Mouse (Mus musculus): ENCODE results near the gene Hat1. TPM values are rescaled to one million over a fixed set of nuclear protein-coding genes. Genes with fewer than 3 reads are reported as not detected.

Hat1 gene
- polyA plus RNA-seq, 1 experiment from 2014 or later: 56.1 TPM

GRCm38 (mm10) chr2:71451761-71452160 lies 63.0 kb downstream of the Hat1 start:
- Histone ChIP-seq H3K9me3 (ENCODE audit: control insufficient read depth, low read length) (no peaks in the 10 kb centered on the region), H3K4me1 (ENCODE audit: control insufficient read depth, insufficient read depth, low read length) (0 out of 2 replicates have a peak, but pooled peaks cover 8% of the 10 kb centered on the region), H3K36me3 (ENCODE audit: control insufficient read depth, insufficient read depth, low read length) (no peaks in the 10 kb centered on the region), H3K27ac (replicated peaks; ENCODE audit: low read depth, low read length) (no peak overlapping the region), H3K27me3 (ENCODE audit: control insufficient read depth, insufficient read depth, low read length) (no peaks in the 10 kb centered on the region), H3K9ac (replicated peaks; ENCODE audit: low read length) (no peak overlapping the region), H3K4me3 (replicated peaks; ENCODE audit: low read depth, low read length) (no peak overlapping the region), H3K4me2 (ENCODE audit: low read length) (no peak overlapping the region)
- WGBS: 65% methylated on average over 5 of the region's 5 CpGs
- DNase-seq: no peak
- ATAC-seq (ENCODE audit: low FRiP score, low TSS enrichment): no peak

GRCm38 (mm10) chr2:71453161-71453916 lies 64.6 kb downstream of the Hat1 start, which contains the start of gene Metap1d:
Gene Metap1d (plus strand): TSS chr2:71453276.
- Histone ChIP-seq H3K36me3 (ENCODE audit: control insufficient read depth, insufficient read depth, low read length) (no peaks in the 10 kb centered on the region), H3K9me3 (ENCODE audit: control insufficient read depth, low read length) (no peaks in the 10 kb centered on the region), H3K27ac (replicated peaks; ENCODE audit: low read depth, low read length) (peak within 1 kb of the TSS; percentile 52; the same call in 1 of the 2 replicates), H3K4me1 (ENCODE audit: control insufficient read depth, insufficient read depth, low read length) (0 out of 2 replicates have a peak, but pooled peaks cover 8% of the 10 kb centered on the region), H3K4me2 (ENCODE audit: low read length) (peak within 1 kb of the TSS; percentile 79), H3K4me3 (replicated peaks; ENCODE audit: low read depth, low read length) (peak within 1 kb of the TSS; percentile 63), H3K27me3 (ENCODE audit: control insufficient read depth, insufficient read depth, low read length) (no peaks in the 10 kb centered on the region), H3K9ac (replicated peaks; ENCODE audit: low read length) (peak within 1 kb of the TSS; percentile 58)
- ATAC-seq (ENCODE audit: low FRiP score, low TSS enrichment): peak; percentile 96
- DNase-seq: peak; percentile 99
- WGBS: under 1% methylated on average over 61 of the region's 61 CpGs

- no peak for ATAC-seq (ENCODE audit: low FRiP score, low TSS enrichment)
- no peaks in the 10 kb centered on the region for H3K27me3 ChIP-seq (ENCODE audit: control insufficient read depth, insufficient read depth, low read length)
- peak overlapping the region; percentile 58; the same call in 1 of the 2 replicates for H3K9ac ChIP-seq (replicated peaks; ENCODE audit: low read length)
- WGBS: 39% methylated on average over 4 of the region's 4 CpGs
- peak overlapping the region; percentile 79 for H3K4me2 ChIP-seq (ENCODE audit: low read length)
- no peaks in the 10 kb centered on the region for H3K36me3 ChIP-seq (ENCODE audit: control insufficient read depth, insufficient read depth, low read length)
- no peak for DNase-seq
- H3K4me1 ChIP-seq (ENCODE audit: control insufficient read depth, insufficient read depth, low read length): 0 out of 2 replicates have a peak, but pooled peaks cover 8% of the 10 kb centered on the region
- H3K4me3 ChIP-seq (replicated peaks; ENCODE audit: low read depth, low read length): peak overlapping the region; percentile 63
- H3K9me3 ChIP-seq (ENCODE audit: control insufficient read depth, low read length): no peaks in the 10 kb centered on the region
- no peak overlapping the region for H3K27ac ChIP-seq (replicated peaks; ENCODE audit: low read depth, low read length)
Measured at GRCm38 (mm10) chr2:71453917-71454260, 65.1 kb downstream of the Hat1 start.

GRCm38 (mm10) chr2:71458624-71459023 lies 69.9 kb downstream of the Hat1 start:
- DNase-seq (no peak), ATAC-seq (ENCODE audit: low FRiP score, low TSS enrichment) (no peak)
- no peak overlapping the region for H3K27ac ChIP-seq (replicated peaks; ENCODE audit: low read depth, low read length)
- H3K9me3 ChIP-seq (ENCODE audit: control insufficient read depth, low read length): no peaks in the 10 kb centered on the region
- no peak overlapping the region for H3K4me2 ChIP-seq (ENCODE audit: low read length)
- no peaks in the 10 kb centered on the region for H3K27me3 ChIP-seq (ENCODE audit: control insufficient read depth, insufficient read depth, low read length)
- no peak overlapping the region for H3K4me3 ChIP-seq (replicated peaks; ENCODE audit: low read depth, low read length)
- no peaks in the 10 kb centered on the region for H3K36me3 ChIP-seq (ENCODE audit: control insufficient read depth, insufficient read depth, low read length)
- no peak overlapping the region for H3K9ac ChIP-seq (replicated peaks; ENCODE audit: low read length)
- 67% methylated on average over 13 of the region's 13 CpGs for WGBS
- 0 out of 2 replicates have a peak, but pooled peaks cover 4% of the 10 kb centered on the region for H3K4me1 ChIP-seq (ENCODE audit: control insufficient read depth, insufficient read depth, low read length)

GRCm38 (mm10) chr2:71459659-71460058 lies 70.9 kb downstream of the Hat1 start:
- ATAC-seq (ENCODE audit: low FRiP score, low TSS enrichment) (no peak), DNase-seq (no peak)
- Histone ChIP-seq H3K9me3 (ENCODE audit: control insufficient read depth, low read length) (no peaks in the 10 kb centered on the region), H3K4me3 (replicated peaks; ENCODE audit: low read depth, low read length) (no peak overlapping the region), H3K27ac (replicated peaks; ENCODE audit: low read depth, low read length) (no peak overlapping the region), H3K4me2 (ENCODE audit: low read length) (no peak overlapping the region), H3K27me3 (ENCODE audit: control insufficient read depth, insufficient read depth, low read length) (no peaks in the 10 kb centered on the region), H3K9ac (replicated peaks; ENCODE audit: low read length) (no peak overlapping the region), H3K4me1 (ENCODE audit: control insufficient read depth, insufficient read depth, low read length) (no peaks in the 10 kb centered on the region), H3K36me3 (ENCODE audit: control insufficient read depth, insufficient read depth, low read length) (no peaks in the 10 kb centered on the region)
- 100% methylated on average over 1 of the region's 1 CpGs for WGBS

- no peak for ATAC-seq (ENCODE audit: low FRiP score, low TSS enrichment)
- no peak overlapping the region for H3K4me2 ChIP-seq (ENCODE audit: low read length)
- 74% methylated on average over 6 of the region's 6 CpGs for WGBS
Measured at GRCm38 (mm10) chr2:71461139-71461538, 72.4 kb downstream of the Hat1 start.

GRCm38 (mm10) chr2:71461589-71461988 lies 72.8 kb downstream of the Hat1 start:
- no peak for ATAC-seq (ENCODE audit: low FRiP score, low TSS enrichment)
- no peak overlapping the region for H3K9ac ChIP-seq (replicated peaks; ENCODE audit: low read length)

More at GRCm38 (mm10) chr2:71461139-71461538, 72.4 kb downstream of the Hat1 start:
- Histone ChIP-seq H3K27me3 (ENCODE audit: control insufficient read depth, insufficient read depth, low read length) (no peaks in the 10 kb centered on the region), H3K4me1 (ENCODE audit: control insufficient read depth, insufficient read depth, low read length) (no peaks in the 10 kb centered on the region), H3K9me3 (ENCODE audit: control insufficient read depth, low read length) (no peaks in the 10 kb centered on the region), H3K4me3 (replicated peaks; ENCODE audit: low read depth, low read length) (no peak overlapping the region), H3K36me3 (ENCODE audit: control insufficient read depth, insufficient read depth, low read length) (no peaks in the 10 kb centered on the region), H3K27ac (replicated peaks; ENCODE audit: low read depth, low read length) (no peak overlapping the region), H3K9ac (replicated peaks; ENCODE audit: low read length) (no peak overlapping the region)
- DNase-seq: no peak

GRCm38 (mm10) chr2:71462066-71462465 lies 73.3 kb downstream of the Hat1 start:
- H3K9ac ChIP-seq (replicated peaks; ENCODE audit: low read length): no peak overlapping the region
- no peak for DNase-seq
- H3K36me3 ChIP-seq (ENCODE audit: control insufficient read depth, insufficient read depth, low read length): no peaks in the 10 kb centered on the region
- H3K4me2 ChIP-seq (ENCODE audit: low read length): no peak overlapping the region
- H3K27ac ChIP-seq (replicated peaks; ENCODE audit: low read depth, low read length): no peak overlapping the region
- no peaks in the 10 kb centered on the region for H3K9me3 ChIP-seq (ENCODE audit: control insufficient read depth, low read length)
- H3K4me3 ChIP-seq (replicated peaks; ENCODE audit: low read depth, low read length): no peak overlapping the region
- no peak for ATAC-seq (ENCODE audit: low FRiP score, low TSS enrichment)
- no peaks in the 10 kb centered on the region for H3K4me1 ChIP-seq (ENCODE audit: control insufficient read depth, insufficient read depth, low read length)
- no peaks in the 10 kb centered on the region for H3K27me3 ChIP-seq (ENCODE audit: control insufficient read depth, insufficient read depth, low read length)
- WGBS: 86% methylated on average over 4 of the region's 4 CpGs

More at GRCm38 (mm10) chr2:71461589-71461988, 72.8 kb downstream of the Hat1 start:
- Histone ChIP-seq H3K4me1 (ENCODE audit: control insufficient read depth, insufficient read depth, low read length) (no peaks in the 10 kb centered on the region), H3K4me3 (replicated peaks; ENCODE audit: low read depth, low read length) (no peak overlapping the region), H3K9me3 (ENCODE audit: control insufficient read depth, low read length) (no peaks in the 10 kb centered on the region), H3K27ac (replicated peaks; ENCODE audit: low read depth, low read length) (no peak overlapping the region), H3K4me2 (ENCODE audit: low read length) (no peak overlapping the region), H3K27me3 (ENCODE audit: control insufficient read depth, insufficient read depth, low read length) (no peaks in the 10 kb centered on the region), H3K36me3 (ENCODE audit: control insufficient read depth, insufficient read depth, low read length) (no peaks in the 10 kb centered on the region)
- WGBS: 56% methylated on average over 7 of the region's 7 CpGs
- DNase-seq: no peak

- ATAC-seq (ENCODE audit: low FRiP score, low TSS enrichment) (no peak), DNase-seq (no peak)
- Histone ChIP-seq H3K9me3 (ENCODE audit: control insufficient read depth, low read length) (no peaks in the 10 kb centered on the region), H3K27me3 (ENCODE audit: control insufficient read depth, insufficient read depth, low read length) (no peaks in the 10 kb centered on the region), H3K9ac (replicated peaks; ENCODE audit: low read length) (no peak overlapping the region), H3K36me3 (ENCODE audit: control insufficient read depth, insufficient read depth, low read length) (no peaks in the 10 kb centered on the region), H3K4me2 (ENCODE audit: low read length) (no peak overlapping the region), H3K27ac (replicated peaks; ENCODE audit: low read depth, low read length) (no peak overlapping the region), H3K4me3 (replicated peaks; ENCODE audit: low read depth, low read length) (no peak overlapping the region), H3K4me1 (ENCODE audit: control insufficient read depth, insufficient read depth, low read length) (no peaks in the 10 kb centered on the region)
- WGBS: 76% methylated on average over 3 of the region's 3 CpGs
Measured at GRCm38 (mm10) chr2:71462553-71462952, 73.8 kb downstream of the Hat1 start.
